Mouse (Mus musculus) lung, postnatal 25 days (tissue): ENCODE measurements around the gene Cerk.
A peak's percentile ranks its signal among the peaks of the same experiment; 100 is the strongest.
"Not testable (repeated sequence)": the region's sequence is repeated elsewhere in the genome, so short reads cannot be mapped to it uniquely, and the experiment has no call there.

Source experiments
- DNase-seq: peaks from one replicate; pipeline ENCODE4 v3.0.0; 2022; ENCODE audit warnings: low spot score

Cerk gene

GRCm38 (mm10) chr15:86113342-86113710, 72.6 kb downstream of the Cerk start:
- no peak for DNase-seq

GRCm38 (mm10) chr15:86112707-86113341, 73.1 kb downstream of the Cerk start:
- no peak for DNase-seq

- DNase-seq: no peak
Observed at GRCm38 (mm10) chr15:86110361-86111103, 75.4 kb downstream of the Cerk start.

GRCm38 (mm10) chr15:86109650-86110211, 76.2 kb downstream of the Cerk start:
- no peak for DNase-seq

GRCm38 (mm10) chr15:86109245-86109644, 76.7 kb downstream of the Cerk start:
- DNase-seq: no peak

- DNase-seq: no peak
Observed at GRCm38 (mm10) chr15:86107831-86108471, 78.0 kb downstream of the Cerk start.

- DNase-seq: no peak
Observed at GRCm38 (mm10) chr15:86105751-86106150, 80.2 kb downstream of the Cerk start.

GRCm38 (mm10) chr15:86105345-86105697, 80.6 kb downstream of the Cerk start:
- no peak for DNase-seq

GRCm38 (mm10) chr15:86104401-86105344, 81.3 kb downstream of the Cerk start:
- DNase-seq: no peak

GRCm38 (mm10) chr15:86102308-86102707, 83.6 kb downstream of the Cerk start:
- DNase-seq: no peak

GRCm38 (mm10) chr15:86101585-86101984, 84.4 kb downstream of the Cerk start:
- no peak for DNase-seq

- no peak for DNase-seq
Observed at GRCm38 (mm10) chr15:86097871-86098270, 88.1 kb downstream of the Cerk start.

- DNase-seq: not testable (repeated sequence)
Observed at GRCm38 (mm10) chr15:86096604-86097020, 89.3 kb downstream of the Cerk start.

GRCm38 (mm10) chr15:86095722-86096603, 90.0 kb downstream of the Cerk start:
- DNase-seq: no peak

- no peak for DNase-seq
Observed at GRCm38 (mm10) chr15:86094324-86095121, 91.4 kb downstream of the Cerk start.

GRCm38 (mm10) chr15:86093236-86093635, 92.7 kb downstream of the Cerk start:
- DNase-seq: peak; percentile 47

- peak; percentile 67 for DNase-seq
Observed at GRCm38 (mm10) chr15:86091998-86092670, 93.8 kb downstream of the Cerk start.

- no peak for DNase-seq
Observed at GRCm38 (mm10) chr15:86091201-86091997, 94.5 kb downstream of the Cerk start.

- DNase-seq: no peak
Observed at GRCm38 (mm10) chr15:86090578-86090977, 95.4 kb downstream of the Cerk start.
